Mouse (Mus musculus): ENCODE results near the gene Rpl3l. TPM values are rescaled to one million over a fixed set of nuclear protein-coding genes. Genes with fewer than 3 reads are reported as not detected.

Gene Rpl3l
- polyA plus RNA-seq, 1 experiment from 2014 or later, result not detected

DNA sequence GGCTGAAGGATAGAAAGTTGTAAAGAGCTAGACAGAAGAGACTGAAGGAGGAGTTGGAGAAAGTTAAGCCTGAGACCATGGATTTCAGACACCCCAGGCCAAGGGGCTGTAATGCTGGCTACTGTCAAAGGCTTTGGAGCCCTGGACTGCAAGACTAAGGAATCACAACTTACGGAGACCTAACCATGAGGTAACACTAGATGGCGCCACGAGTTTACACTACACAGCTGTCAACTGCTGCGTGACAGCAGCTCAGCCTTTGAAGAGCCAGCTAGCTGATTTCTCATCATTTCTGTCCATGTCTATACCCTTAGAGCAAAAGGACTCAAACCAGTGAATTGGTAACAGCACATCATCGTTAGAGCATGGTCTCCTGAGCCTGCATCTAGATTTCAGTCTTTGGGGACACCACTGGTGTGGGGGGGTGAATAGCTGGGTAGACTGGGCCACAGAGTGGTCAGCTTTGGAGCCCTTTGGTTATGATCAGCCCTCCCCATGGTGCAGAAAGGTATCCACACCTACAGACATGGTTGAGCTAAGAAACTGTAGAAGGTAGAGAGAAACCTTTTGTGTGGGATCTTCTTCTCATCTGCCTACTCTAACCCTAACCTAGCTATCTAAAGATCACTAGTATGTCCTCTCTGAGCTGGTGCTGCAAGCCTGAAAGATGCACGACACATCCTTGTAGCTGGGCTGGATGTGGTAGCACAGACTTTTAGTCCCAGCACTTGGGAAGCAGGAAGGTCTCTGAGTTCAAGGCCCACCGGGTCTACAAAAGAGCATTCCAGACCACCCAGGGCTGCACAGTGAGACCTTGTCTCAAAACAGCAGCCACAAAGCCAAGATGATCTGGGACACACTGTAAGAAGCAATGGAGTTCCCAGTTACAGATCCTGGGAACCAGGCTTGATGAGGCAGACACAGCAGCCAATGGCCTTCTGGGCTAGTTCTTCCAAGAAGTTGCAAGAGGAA, 18.2 kb downstream of the Rpl3l start:
- Histone ChIP-seq H3K4me3 (ENCODE audit: low read depth, low read length) (no peak overlapping the region), H3K36me3 (ENCODE audit: control insufficient read depth, insufficient read depth, low read length) (no peaks in the 10 kb centered on the region; the same call in none of the 2 replicates), H3K4me2 (ENCODE audit: low read length) (no peak overlapping the region), H3K27me3 (ENCODE audit: control insufficient read depth, insufficient read depth, low read depth, low read length) (peaks cover 13% of the 10 kb centered on the region), H3K27ac (ENCODE audit: low read length) (no peak overlapping the region), H3K4me1 (ENCODE audit: control insufficient read depth, insufficient read depth, low read length) (no peaks in the 10 kb centered on the region), H3K9ac (ENCODE audit: low read depth, low read length) (no peak overlapping the region), H3K9me3 (replicated peaks; ENCODE audit: control insufficient read depth, low read length, poor library complexity, severe bottlenecking) (no peaks in the 10 kb centered on the region)
- ATAC-seq, result peak; percentile 87
- 19% methylated on average over 7 of the region's 7 CpGs for WGBS

DNA sequence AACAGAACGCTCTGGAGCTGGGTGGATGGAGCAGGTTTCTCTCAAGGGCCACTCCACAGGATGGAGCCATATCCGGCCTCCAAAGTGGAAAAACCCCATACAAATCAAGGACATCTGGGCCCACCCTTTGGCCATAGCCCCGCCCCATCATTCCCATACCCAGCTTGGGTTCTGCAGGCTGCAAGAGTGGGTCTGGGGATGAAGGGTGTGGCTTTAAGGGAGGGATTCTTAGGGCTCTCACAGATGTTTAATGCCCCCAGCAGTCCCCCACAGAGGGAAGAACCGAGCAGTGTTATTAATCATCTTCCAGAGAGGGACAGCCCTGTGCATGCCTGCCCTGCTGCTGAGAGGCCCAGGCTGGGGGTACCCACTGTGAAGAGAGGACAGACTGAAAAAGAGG, 19.4 kb downstream of the Rpl3l start:
- 61% methylated on average over 4 of the region's 4 CpGs for WGBS
- Histone ChIP-seq H3K4me2 (ENCODE audit: low read length) (no peak overlapping the region), H3K27ac (ENCODE audit: low read length) (no peak overlapping the region), H3K4me1 (ENCODE audit: control insufficient read depth, insufficient read depth, low read length) (no peaks in the 10 kb centered on the region), H3K27me3 (ENCODE audit: control insufficient read depth, insufficient read depth, low read depth, low read length) (peaks cover 24% of the 10 kb centered on the region), H3K9me3 (replicated peaks; ENCODE audit: control insufficient read depth, low read length, poor library complexity, severe bottlenecking) (no peaks in the 10 kb centered on the region), H3K9ac (ENCODE audit: low read depth, low read length) (no peak overlapping the region), H3K4me3 (ENCODE audit: low read depth, low read length) (no peak overlapping the region), H3K36me3 (ENCODE audit: control insufficient read depth, insufficient read depth, low read length) (no peaks in the 10 kb centered on the region; the same call in 1 of the 2 replicates)
- ATAC-seq, result no peak

GRCm38 (mm10) chr17:24751528-24751927, 23.9 kb downstream of the Rpl3l start:
- Histone ChIP-seq H3K4me3 (ENCODE audit: low read depth, low read length) (no peak overlapping the region), H3K27me3 (ENCODE audit: control insufficient read depth, insufficient read depth, low read depth, low read length) (peaks cover 62% of the 10 kb centered on the region), H3K9me3 (replicated peaks; ENCODE audit: control insufficient read depth, low read length, poor library complexity, severe bottlenecking) (no peaks in the 10 kb centered on the region), H3K36me3 (ENCODE audit: control insufficient read depth, insufficient read depth, low read length) (no peaks in the 10 kb centered on the region), H3K27ac (ENCODE audit: low read length) (no peak overlapping the region), H3K9ac (ENCODE audit: low read depth, low read length) (no peak overlapping the region), H3K4me1 (ENCODE audit: control insufficient read depth, insufficient read depth, low read length) (peaks cover 11% of the 10 kb centered on the region), H3K4me2 (ENCODE audit: low read length) (no peak overlapping the region)
- ATAC-seq, result no peak
- 15% methylated on average over 4 of the region's 4 CpGs for WGBS

DNA sequence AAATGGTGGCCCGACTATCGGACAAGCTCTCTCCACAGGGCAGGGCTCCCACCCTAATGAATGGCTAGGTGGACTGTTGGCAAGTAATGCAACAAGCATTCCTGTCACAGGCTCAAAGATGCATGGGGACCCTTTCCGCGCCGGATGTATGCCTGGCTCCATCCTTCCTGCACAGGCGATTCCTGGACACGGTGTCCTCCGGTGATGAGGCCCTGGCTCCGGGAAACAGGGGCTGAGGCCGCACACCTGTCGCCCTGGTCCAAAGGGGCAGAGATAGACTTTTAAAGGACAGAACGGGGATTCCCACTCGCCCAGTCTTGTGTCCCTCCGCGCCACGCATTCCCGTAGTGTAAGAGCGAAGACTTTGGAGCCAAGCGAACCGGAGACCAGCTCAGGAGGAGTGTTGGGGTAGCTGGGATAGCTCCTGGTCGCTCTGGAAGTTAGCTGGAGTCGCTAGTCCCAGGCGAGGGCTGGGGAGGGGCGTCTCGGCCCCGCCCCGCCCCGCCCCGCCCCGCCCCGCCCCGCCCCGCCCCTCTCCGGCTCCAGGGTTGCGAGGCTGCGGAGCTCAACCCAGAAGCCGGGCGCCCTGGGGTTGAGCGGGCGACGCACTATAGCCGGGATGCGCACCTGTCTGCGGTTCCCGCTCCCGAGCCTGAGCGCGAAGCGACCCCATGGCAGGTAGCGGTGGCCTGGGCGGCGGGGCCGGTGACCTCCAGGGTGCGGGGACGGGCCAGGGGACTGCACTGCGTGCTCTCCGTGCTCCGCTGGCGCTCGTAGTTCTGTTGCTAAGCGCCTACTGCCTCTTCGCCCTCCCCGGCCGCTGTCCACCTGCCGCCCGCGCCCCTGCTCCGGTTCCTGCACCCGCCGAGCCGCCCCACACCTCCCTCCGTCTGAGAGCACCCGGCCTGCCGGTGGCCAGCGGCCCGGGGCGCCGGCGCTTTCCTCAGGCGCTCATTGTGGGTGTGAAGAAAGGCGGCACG, 25.1 kb downstream of the Rpl3l start, which contains the start of gene Hs3st6:
Hs3st6 (plus strand) TSS at position 574 of the 980 bp plus-strand sequence.
- no peak for ATAC-seq
- under 1% methylated on average over 68 of the region's 82 CpGs for WGBS

DNA sequence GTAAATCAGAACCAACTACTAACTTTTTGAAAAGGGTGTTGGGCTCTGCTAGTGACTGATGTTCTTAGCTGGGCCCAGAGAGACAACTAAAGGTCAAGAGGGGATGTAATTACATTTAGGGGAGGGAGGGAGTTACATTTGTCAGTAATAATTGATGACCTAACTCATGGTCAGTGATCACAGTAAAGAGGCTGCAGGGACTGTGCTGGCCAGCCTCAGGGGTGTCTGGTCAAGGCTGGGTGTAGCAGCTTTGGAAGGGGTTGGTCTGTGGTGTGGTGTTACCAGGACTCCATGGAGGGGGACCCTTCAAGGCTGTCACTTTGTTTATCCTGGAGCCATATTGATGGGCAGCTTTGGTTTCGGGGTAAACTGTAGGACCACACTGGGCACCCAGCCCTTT, 29.8 kb downstream of the Rpl3l start:
- H3K4me1 ChIP-seq (ENCODE audit: control insufficient read depth, insufficient read depth, low read length), result peaks cover 8% of the 10 kb centered on the region
- no peak overlapping the region for H3K4me2 ChIP-seq (ENCODE audit: low read length)
- no peak for ATAC-seq
- H3K9me3 ChIP-seq (replicated peaks; ENCODE audit: control insufficient read depth, low read length, poor library complexity, severe bottlenecking), result no peaks in the 10 kb centered on the region
- peaks cover 35% of the 10 kb centered on the region for H3K27me3 ChIP-seq (ENCODE audit: control insufficient read depth, insufficient read depth, low read depth, low read length)
- no peaks in the 10 kb centered on the region for H3K36me3 ChIP-seq (ENCODE audit: control insufficient read depth, insufficient read depth, low read length)
- no peak overlapping the region for H3K4me3 ChIP-seq (ENCODE audit: low read depth, low read length)
- H3K9ac ChIP-seq (ENCODE audit: low read depth, low read length), result no peak overlapping the region
- 78% methylated on average over 1 of the region's 1 CpGs for WGBS
- no peak overlapping the region for H3K27ac ChIP-seq (ENCODE audit: low read length)

More for the DNA sequence above, 25.1 kb downstream of the Rpl3l start, which contains the start of gene Hs3st6:
- Histone ChIP-seq H3K9me3 (replicated peaks; ENCODE audit: control insufficient read depth, low read length, poor library complexity, severe bottlenecking) (no peaks in the 10 kb centered on the region), H3K36me3 (ENCODE audit: control insufficient read depth, insufficient read depth, low read length) (no peaks in the 10 kb centered on the region), H3K4me3 (ENCODE audit: low read depth, low read length) (peak within 1 kb of the TSS; percentile 38), H3K27me3 (ENCODE audit: control insufficient read depth, insufficient read depth, low read depth, low read length) (peaks cover 62% of the 10 kb centered on the region), H3K4me2 (ENCODE audit: low read length) (peak within 1 kb of the TSS; percentile 79), H3K4me1 (ENCODE audit: control insufficient read depth, insufficient read depth, low read length) (peaks cover 11% of the 10 kb centered on the region), H3K9ac (ENCODE audit: low read depth, low read length) (peak within 1 kb of the TSS; percentile 55), H3K27ac (ENCODE audit: low read length) (no peak within 1 kb of the TSS)

DNA sequence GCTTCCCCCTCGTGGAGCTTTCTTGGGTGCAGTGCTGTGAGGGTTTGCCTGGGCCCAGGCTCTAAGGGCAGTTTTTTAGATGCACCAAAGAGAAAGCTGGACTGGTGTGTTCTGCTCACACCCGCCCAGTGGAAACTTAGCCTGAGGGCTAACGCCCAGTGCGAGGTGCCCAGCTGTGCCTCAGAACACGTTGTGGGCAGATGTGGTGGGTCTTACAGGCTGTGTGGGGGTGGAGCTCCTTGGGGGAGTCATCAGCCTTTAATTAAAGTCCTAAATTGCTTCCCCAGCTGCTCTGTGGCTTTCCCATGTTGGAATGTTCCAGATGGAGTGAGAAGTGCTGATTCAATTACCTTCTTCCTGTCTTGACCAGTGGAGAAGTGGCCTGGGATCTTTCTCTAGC, 33.5 kb downstream of the Rpl3l start:
- Histone ChIP-seq H3K27ac (ENCODE audit: low read length) (no peak overlapping the region), H3K27me3 (ENCODE audit: control insufficient read depth, insufficient read depth, low read depth, low read length) (peaks cover under 1% of the 10 kb centered on the region), H3K4me3 (ENCODE audit: low read depth, low read length) (no peak overlapping the region), H3K4me2 (ENCODE audit: low read length) (no peak overlapping the region), H3K9ac (ENCODE audit: low read depth, low read length) (no peak overlapping the region), H3K9me3 (replicated peaks; ENCODE audit: control insufficient read depth, low read length, poor library complexity, severe bottlenecking) (no peaks in the 10 kb centered on the region), H3K36me3 (ENCODE audit: control insufficient read depth, insufficient read depth, low read length) (no peaks in the 10 kb centered on the region), H3K4me1 (ENCODE audit: control insufficient read depth, insufficient read depth, low read length) (no peaks in the 10 kb centered on the region)
- ATAC-seq, result no peak
- 60% methylated on average over 5 of the region's 5 CpGs for WGBS

- Histone ChIP-seq H3K4me1 (ENCODE audit: control insufficient read depth, insufficient read depth, low read length) (no peaks in the 10 kb centered on the region), H3K9me3 (replicated peaks; ENCODE audit: control insufficient read depth, low read length, poor library complexity, severe bottlenecking) (no peaks in the 10 kb centered on the region), H3K4me2 (ENCODE audit: low read length) (no peak overlapping the region), H3K9ac (ENCODE audit: low read depth, low read length) (no peak overlapping the region), H3K36me3 (ENCODE audit: control insufficient read depth, insufficient read depth, low read length) (no peaks in the 10 kb centered on the region), H3K27ac (ENCODE audit: low read length) (no peak overlapping the region), H3K4me3 (ENCODE audit: low read depth, low read length) (no peak overlapping the region), H3K27me3 (ENCODE audit: control insufficient read depth, insufficient read depth, low read depth, low read length) (no peaks in the 10 kb centered on the region; the same call in 1 of the 2 replicates)
- 49% methylated on average over 21 of the region's 22 CpGs for WGBS
- no peak for ATAC-seq
Observed at GRCm38 (mm10) chr17:24765016-24765905, 37.6 kb downstream of the Rpl3l start.

- 21% methylated on average over 12 of the region's 12 CpGs for WGBS
- Histone ChIP-seq H3K4me1 (ENCODE audit: control insufficient read depth, insufficient read depth, low read length) (no peaks in the 10 kb centered on the region), H3K27me3 (ENCODE audit: control insufficient read depth, insufficient read depth, low read depth, low read length) (no peaks in the 10 kb centered on the region; the same call in 1 of the 2 replicates), H3K27ac (ENCODE audit: low read length) (no peak overlapping the region), H3K36me3 (ENCODE audit: control insufficient read depth, insufficient read depth, low read length) (no peaks in the 10 kb centered on the region), H3K4me3 (ENCODE audit: low read depth, low read length) (no peak overlapping the region), H3K9ac (ENCODE audit: low read depth, low read length) (no peak overlapping the region), H3K4me2 (ENCODE audit: low read length) (no peak overlapping the region), H3K9me3 (replicated peaks; ENCODE audit: control insufficient read depth, low read length, poor library complexity, severe bottlenecking) (no peaks in the 10 kb centered on the region)
- no peak for ATAC-seq
Observed at GRCm38 (mm10) chr17:24766266-24766875, 38.8 kb downstream of the Rpl3l start.
